Mouse (Mus musculus) limb, embryonic 14.5 days (tissue): Measurements from ENCODE around the gene Cacna1e. TPM values are rescaled to one million over a fixed set of nuclear protein-coding genes. Genes with fewer than 3 reads are reported as not detected.

Experiments
- ATAC-seq: fragments of 200-750 bp; cut with Nextera tagmentation; 2 replicates; pipeline ENCODE4 v1.8.0; 2017; ENCODE audit warnings: low read depth, moderate number of reproducible peaks, moderate TSS enrichment; ENCODE audit not compliant: low FRiP score
- DNase-seq: peaks from one replicate; pipeline ENCODE4 v3.0.0-alpha.2; 2015; ENCODE audit warnings: low spot score
- H3K27ac ChIP-seq: fragments of 300-500 bp; sonication (generic); replicated peaks from 2 replicates; pipeline ENCODE4 v1.5.1; 2014; ENCODE audit warnings: low read depth, mild to moderate bottlenecking, low read length, moderate library complexity, mixed read lengths
- H3K27me3 ChIP-seq: fragments of 300-500 bp; sonication (generic); 2 replicates; pipeline ENCODE4 v1.6.1; 2014; ENCODE audit warnings: low read length, mixed read lengths; ENCODE audit not compliant: control insufficient read depth, insufficient read depth
- H3K36me3 ChIP-seq: fragments of 300-500 bp; sonication (generic); 2 replicates; pipeline ENCODE4 v1.6.1; 2014; ENCODE audit warnings: mild to moderate bottlenecking, low read length, moderate library complexity, mixed read lengths; ENCODE audit not compliant: control insufficient read depth, insufficient read depth
- H3K4me1 ChIP-seq: fragments of 300-500 bp; sonication (generic); 2 replicates; pipeline ENCODE4 v1.6.1; 2014; ENCODE audit warnings: antibody characterized with exemption, low read length, mixed read lengths; ENCODE audit not compliant: control insufficient read depth, insufficient read depth
- H3K4me2 ChIP-seq: fragments of 300-500 bp; sonication (generic); replicated peaks from 2 replicates; pipeline ENCODE4 v1.6.1; 2014; ENCODE audit warnings: low read depth, mild to moderate bottlenecking, low read length, moderate library complexity; ENCODE audit not compliant: severe bottlenecking
- H3K4me3 ChIP-seq: fragments of 300-500 bp; sonication (generic); replicated peaks from 2 replicates; pipeline ENCODE4 v1.5.1; 2014; ENCODE audit warnings: low read length
- H3K9ac ChIP-seq: fragments of 300-500 bp; sonication (generic); 2 replicates; pipeline ENCODE4 v1.6.1; 2014; ENCODE audit warnings: mild to moderate bottlenecking, low read depth, low read length, moderate library complexity; ENCODE audit not compliant: severe bottlenecking
- H3K9me3 ChIP-seq: fragments of 300-500 bp; sonication (generic); 2 replicates; pipeline ENCODE4 v1.6.1; 2016; ENCODE audit warnings: low read length; ENCODE audit not compliant: control insufficient read depth
- POLR2A ChIP-seq: fragments of 200-500 bp; IDR thresholded peaks from 2 replicates; pipeline ENCODE4 v1.8.0; 2012; ENCODE audit warnings: inconsistent platforms, mild to moderate bottlenecking, moderate library complexity, borderline replicate concordance; ENCODE audit not compliant: insufficient read depth, insufficient read length; ENCODE audit errors: extremely low read depth
- WGBS: fragments of 180-500 bp; shearing (Covaris S2); extraction: QIAGEN DNeasy Blood & Tissue Kit; methylation state at CpG from one replicate; pipeline ENCODE4 v1.1.7; 2014; 5-methylcytosine and 5-hydroxymethylcytosine counted together
- polyA plus RNA-seq, 2 experiments: library from polyadenylated mRNA; depleted of rRNA in 1 of 2; stranded (reverse) in 1 of 2; unstranded in 1 of 2; fragments of >200 nt; fragmentation: Nextera tagmentation in 1 of 2; extraction: Ambion mirVana in 1 of 2; gene quantifications; 2 replicates each; pipeline versions ENCODE4 v1.2.1 to v1.2.3; 2012 to 2014

The Cacna1e gene
- polyA plus RNA-seq, 2 experiments, result 0.51 to 1.4 TPM

- WGBS, result 72% methylated on average over 1 of the region's 1 CpGs
- no peaks in the 10 kb centered on the region for H3K36me3 ChIP-seq
- ATAC-seq, result no peak
- no peak overlapping the region for H3K27ac ChIP-seq
- H3K27me3 ChIP-seq, result no peaks in the 10 kb centered on the region
- DNase-seq, result no peak
- H3K4me2 ChIP-seq, result no peak overlapping the region
- no peaks in the 10 kb centered on the region for H3K4me1 ChIP-seq
- H3K9ac ChIP-seq, result no peak overlapping the region
- no peak overlapping the region for H3K4me3 ChIP-seq
- no peak for TF ChIP-seq POLR2A
- H3K9me3 ChIP-seq, result no peaks in the 10 kb centered on the region
Measured at GRCm38 (mm10) chr1:154433112-154433511, 451.2 kb downstream of the Cacna1e start.

- ATAC-seq (no peak), DNase-seq (no peak)
Measured at GRCm38 (mm10) chr1:154428276-154428675, 456.0 kb downstream of the Cacna1e start.

GRCm38 (mm10) chr1:154418278-154418677 is 466.0 kb downstream of the Cacna1e start:
- Histone ChIP-seq H3K9ac (no peak overlapping the region), H3K36me3 (no peaks in the 10 kb centered on the region), H3K27me3 (no peaks in the 10 kb centered on the region), H3K9me3 (no peaks in the 10 kb centered on the region), H3K27ac (no peak overlapping the region), H3K4me1 (no peaks in the 10 kb centered on the region), H3K4me2 (no peak overlapping the region), H3K4me3 (no peak overlapping the region)
- 64% methylated on average over 5 of the region's 5 CpGs for WGBS
- no peak for TF ChIP-seq POLR2A
- DNase-seq (no peak), ATAC-seq (no peak)

More at GRCm38 (mm10) chr1:154428276-154428675, 456.0 kb downstream of the Cacna1e start:
- H3K4me1 ChIP-seq, result no peaks in the 10 kb centered on the region
- no peak overlapping the region for H3K4me2 ChIP-seq
- WGBS, result 70% methylated on average over 7 of the region's 7 CpGs
- H3K4me3 ChIP-seq, result no peak overlapping the region
- no peak overlapping the region for H3K27ac ChIP-seq
- H3K9me3 ChIP-seq, result no peaks in the 10 kb centered on the region
- H3K9ac ChIP-seq, result no peak overlapping the region
- TF ChIP-seq POLR2A, result no peak
- no peaks in the 10 kb centered on the region for H3K36me3 ChIP-seq
- H3K27me3 ChIP-seq, result no peaks in the 10 kb centered on the region

GRCm38 (mm10) chr1:154416384-154417155 is 467.7 kb downstream of the Cacna1e start:
- no peak for TF ChIP-seq POLR2A
- H3K4me1 ChIP-seq, result no peaks in the 10 kb centered on the region

GRCm38 (mm10) chr1:154415826-154416225 is 468.5 kb downstream of the Cacna1e start:
- H3K27me3 ChIP-seq, result no peaks in the 10 kb centered on the region
- H3K27ac ChIP-seq, result no peak overlapping the region
- no peak overlapping the region for H3K9ac ChIP-seq
- no peaks in the 10 kb centered on the region for H3K4me1 ChIP-seq
- WGBS, result 80% methylated on average over 10 of the region's 10 CpGs
- no peak overlapping the region for H3K4me2 ChIP-seq
- ATAC-seq (no peak), DNase-seq (no peak)
- H3K4me3 ChIP-seq, result no peak overlapping the region
- TF ChIP-seq POLR2A, result no peak
- no peaks in the 10 kb centered on the region for H3K9me3 ChIP-seq
- no peaks in the 10 kb centered on the region for H3K36me3 ChIP-seq

More at GRCm38 (mm10) chr1:154416384-154417155, 467.7 kb downstream of the Cacna1e start:
- ATAC-seq (no peak; the same call in 1 of the 2 replicates), DNase-seq (no peak)
- no peak overlapping the region for H3K9ac ChIP-seq
- WGBS, result 63% methylated on average over 20 of the region's 20 CpGs
- H3K36me3 ChIP-seq, result no peaks in the 10 kb centered on the region
- H3K27ac ChIP-seq, result no peak overlapping the region
- H3K4me3 ChIP-seq, result no peak overlapping the region
- no peaks in the 10 kb centered on the region for H3K27me3 ChIP-seq
- no peak overlapping the region for H3K4me2 ChIP-seq
- no peaks in the 10 kb centered on the region for H3K9me3 ChIP-seq

- TF ChIP-seq POLR2A, result no peak
- Histone ChIP-seq H3K27me3 (no peaks in the 10 kb centered on the region), H3K27ac (no peak overlapping the region), H3K4me2 (no peak overlapping the region), H3K4me1 (no peaks in the 10 kb centered on the region), H3K9me3 (no peaks in the 10 kb centered on the region), H3K36me3 (no peaks in the 10 kb centered on the region), H3K9ac (no peak overlapping the region), H3K4me3 (no peak overlapping the region)
- DNase-seq (no peak), ATAC-seq (no peak)
- 63% methylated on average over 3 of the region's 3 CpGs for WGBS
Measured at GRCm38 (mm10) chr1:154413138-154413537, 471.2 kb downstream of the Cacna1e start.
